Mouse (Mus musculus): Measurements from ENCODE around the gene Col16a1. TPM values are rescaled to one million over a fixed set of nuclear protein-coding genes. Genes with fewer than 3 reads are reported as not detected.

Gene Col16a1
- total RNA-seq, 2 experiments from 2014 or later, result 3.5 to 7.9 TPM

DNA sequence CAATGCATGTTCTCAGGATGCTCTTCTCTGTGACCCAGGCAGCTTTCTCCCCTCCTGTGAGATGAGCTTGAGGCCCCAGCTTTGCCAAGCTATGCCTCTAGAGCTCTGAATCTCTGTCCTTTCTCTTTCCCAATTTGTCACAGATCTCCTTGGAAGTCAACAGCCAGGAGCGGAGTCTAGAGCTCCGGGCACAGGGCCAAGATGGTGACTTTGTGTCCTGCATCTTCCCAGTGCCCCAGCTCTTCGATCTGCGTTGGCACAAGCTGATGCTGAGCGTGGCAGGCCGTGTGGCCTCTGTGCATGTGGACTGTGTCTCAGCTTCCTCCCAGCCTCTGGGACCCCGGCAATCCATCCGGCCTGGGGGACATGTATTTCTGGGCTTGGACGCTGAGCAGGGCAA, 5.5 kb downstream of the Col16a1 start:
- Histone ChIP-seq H3K27ac (no peak overlapping the region), H3K4me3 (no peak overlapping the region)
- TF ChIP-seq CTCF (IDR thresholded peaks at IDR 0.05), result no peak
- no peak for DNase-seq
- intact Hi-C loops (cut with DNase I), result no loop called here

DNA sequence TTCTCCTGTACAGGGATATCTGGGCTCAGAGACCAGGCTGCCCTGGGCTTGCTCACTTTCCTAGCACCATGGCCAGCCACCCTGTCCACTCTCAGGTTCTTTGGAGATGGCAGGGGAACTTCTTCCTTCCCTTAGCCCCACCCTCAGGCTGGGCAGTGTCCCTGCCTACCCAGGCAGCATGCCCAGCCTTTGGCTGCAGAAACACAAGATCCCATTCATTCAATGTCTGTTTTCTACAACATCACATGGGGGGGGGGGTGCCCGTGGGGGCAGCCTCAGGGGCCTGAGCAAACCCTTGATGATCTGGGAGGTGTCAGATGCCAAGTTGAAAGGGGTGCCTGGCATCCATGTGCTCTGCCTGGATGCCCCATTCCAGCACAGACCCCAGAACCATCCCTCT, 7.1 kb downstream of the Col16a1 start:
- no peak for TF ChIP-seq CTCF (IDR thresholded peaks at IDR 0.05)
- H3K4me3 ChIP-seq, result no peak overlapping the region
- no peak overlapping the region for H3K27ac ChIP-seq
- DNase-seq, result no peak
- intact Hi-C loops (cut with DNase I), result no loop called here

DNA sequence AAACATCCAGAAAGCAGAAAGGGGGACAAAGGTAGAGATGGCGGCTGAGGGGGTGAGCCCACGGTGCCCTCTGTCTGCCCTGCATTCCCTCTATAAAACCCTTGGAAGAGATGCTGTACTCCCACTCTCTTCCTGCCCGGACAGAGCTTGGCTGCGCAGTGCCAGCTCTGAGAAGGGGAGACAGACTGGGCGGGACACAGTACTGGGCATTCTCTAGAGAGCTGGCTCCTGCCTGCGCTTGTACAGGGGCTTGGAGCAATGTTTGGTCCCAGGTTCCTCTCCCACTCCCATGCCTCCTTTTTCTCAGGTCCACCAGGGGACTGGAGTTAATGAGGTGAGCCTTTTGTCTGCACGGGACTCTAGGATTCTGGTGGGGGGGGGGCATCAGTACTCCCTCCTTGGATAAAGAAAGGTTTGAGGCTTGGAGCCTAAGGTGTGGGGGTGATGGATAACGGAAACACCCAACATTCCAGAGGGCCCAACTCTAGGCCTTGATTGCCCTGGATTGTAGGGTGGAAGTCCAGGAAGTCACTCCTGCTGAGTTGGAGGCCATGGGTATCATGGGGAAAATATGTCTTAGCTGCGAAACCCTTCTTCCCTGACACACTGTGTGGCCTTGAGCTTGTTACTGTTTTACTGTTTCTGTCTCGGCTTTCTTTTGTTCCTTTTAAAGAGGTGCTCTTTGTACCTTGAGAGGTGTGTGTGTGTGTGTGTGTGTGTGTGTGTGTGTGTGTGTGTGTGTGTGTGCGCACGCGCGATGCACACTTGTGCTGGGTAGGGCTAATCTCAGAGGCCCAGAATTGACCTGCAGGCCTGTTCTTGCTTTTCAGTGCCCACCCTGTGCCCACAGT, 7.7 kb downstream of the Col16a1 start:
- no peak for TF ChIP-seq CTCF (IDR thresholded peaks at IDR 0.05)
- intact Hi-C loops (cut with DNase I), result no loop called here
- Histone ChIP-seq H3K4me3 (no peak overlapping the region), H3K27ac (no peak overlapping the region)
- DNase-seq, result no peak

DNA sequence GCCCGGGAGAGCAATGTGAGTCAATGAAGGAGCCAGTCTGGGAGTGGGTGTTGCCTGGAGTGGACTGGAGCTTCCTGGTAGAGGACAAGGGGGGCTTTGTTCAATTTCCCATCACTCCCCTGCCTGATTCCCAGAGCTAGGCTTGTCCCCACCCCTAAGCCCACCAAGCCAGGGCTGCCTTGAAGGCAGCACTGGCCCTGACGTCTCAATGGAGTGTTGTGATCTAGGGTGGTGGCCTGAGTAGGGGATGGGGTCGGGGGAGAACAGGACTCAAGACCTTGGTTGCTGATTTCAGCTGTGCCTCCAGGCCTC, 8.3 kb downstream of the Col16a1 start:
- no peak overlapping the region for H3K27ac ChIP-seq
- DNase-seq, result no peak
- intact Hi-C loops (cut with DNase I), result no loop called here
- H3K4me3 ChIP-seq, result no peak overlapping the region
- TF ChIP-seq CTCF (IDR thresholded peaks at IDR 0.05), result no peak

DNA sequence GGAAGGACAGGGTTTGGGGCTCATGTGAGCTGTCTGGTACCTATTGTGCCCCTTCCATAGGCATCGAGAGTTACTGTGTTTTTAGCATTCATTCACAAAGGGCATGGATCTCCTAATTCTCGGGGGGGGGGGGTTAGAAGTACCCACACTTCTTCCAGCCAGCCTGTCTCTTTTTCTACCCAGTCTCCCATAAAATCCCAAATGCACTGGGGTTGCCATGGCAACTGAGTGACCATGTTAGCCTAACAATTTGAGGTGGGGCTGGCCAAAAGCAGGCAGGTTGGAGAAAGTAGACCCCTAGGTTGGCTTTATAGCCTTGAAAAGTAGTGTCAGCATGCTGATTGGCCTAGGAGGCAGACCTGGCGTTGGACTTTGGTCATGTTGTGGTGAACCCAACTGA, 8.8 kb downstream of the Col16a1 start:
- no peak for TF ChIP-seq CTCF (IDR thresholded peaks at IDR 0.05)
- Histone ChIP-seq H3K4me3 (no peak overlapping the region), H3K27ac (no peak overlapping the region)
- intact Hi-C loops (cut with DNase I), result no loop called here
- no peak for DNase-seq

DNA sequence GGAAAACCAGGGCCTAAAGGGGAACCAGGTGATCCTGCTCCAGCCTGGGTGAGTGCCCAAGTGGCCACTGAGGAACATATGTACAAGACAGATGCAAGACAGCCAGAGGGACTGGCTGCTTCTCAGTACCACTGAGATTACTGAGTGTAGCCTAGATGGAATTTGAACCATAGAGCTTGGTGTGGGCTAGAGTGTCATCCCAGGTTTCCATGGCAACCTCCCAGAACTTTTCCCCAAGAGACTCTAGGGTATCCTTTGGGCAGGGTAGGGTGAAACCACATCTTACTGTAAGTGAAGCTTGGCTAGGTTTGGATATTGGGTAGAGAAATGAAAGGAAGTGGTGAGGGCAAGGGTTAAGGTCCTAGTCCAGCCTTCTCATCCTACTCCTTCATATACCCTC, 13.3 kb downstream of the Col16a1 start:
- H3K4me3 ChIP-seq, result no peak overlapping the region
- no peak overlapping the region for H3K27ac ChIP-seq
- intact Hi-C loops (cut with DNase I), result no loop called here
- no peak for DNase-seq
- no peak for TF ChIP-seq CTCF (IDR thresholded peaks at IDR 0.05)

DNA sequence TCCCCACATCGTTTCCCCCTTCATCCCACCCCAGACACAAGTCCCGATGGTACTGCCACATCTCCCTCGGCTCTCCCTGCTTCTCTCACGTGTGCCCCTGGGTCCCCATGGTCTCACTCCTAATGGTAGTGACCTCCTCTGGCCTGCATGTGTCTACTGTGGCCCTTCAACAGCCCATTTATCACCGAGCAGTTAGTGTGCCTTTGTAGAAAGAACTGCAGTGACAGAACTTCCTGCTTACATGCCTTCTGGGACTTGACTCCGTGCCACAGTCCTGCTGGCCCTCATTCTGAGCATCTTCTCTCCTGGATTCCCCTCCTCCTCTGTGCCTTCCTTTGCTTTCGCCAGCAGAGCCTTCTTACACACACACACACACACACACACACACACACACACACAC, 15.6 kb downstream of the Col16a1 start:
- no peak for TF ChIP-seq CTCF (IDR thresholded peaks at IDR 0.05)
- no peak overlapping the region for H3K4me3 ChIP-seq

DNA sequence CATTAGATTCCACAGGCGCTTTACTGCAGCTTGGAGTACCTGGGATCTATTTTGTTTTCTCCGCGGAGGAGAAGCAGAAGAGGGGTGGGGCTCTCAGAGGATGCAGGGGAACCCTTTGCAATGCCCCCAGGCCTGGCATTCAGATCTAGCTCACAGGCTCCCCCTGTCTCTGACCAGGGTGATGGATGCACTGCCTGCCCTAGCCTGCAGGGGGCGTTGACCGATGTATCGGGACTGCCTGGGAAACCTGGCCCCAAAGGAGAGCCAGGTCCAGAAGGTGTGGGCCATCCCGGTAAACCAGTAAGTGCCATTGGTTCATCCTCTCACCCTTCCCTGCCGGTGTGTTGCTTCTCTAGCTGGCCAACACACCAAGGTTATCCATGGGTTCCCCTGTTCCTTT, 19.2 kb downstream of the Col16a1 start:
- TF ChIP-seq CTCF (IDR thresholded peaks at IDR 0.05), result peak; percentile 68
- intact Hi-C loops (cut with DNase I), result no loop called here
- no peak overlapping the region for H3K27ac ChIP-seq
- DNase-seq, result peak; percentile 45
- no peak overlapping the region for H3K4me3 ChIP-seq

More for the DNA sequence above, 15.6 kb downstream of the Col16a1 start:
- intact Hi-C loops (cut with DNase I), result no loop called here
- no peak for DNase-seq
- no peak overlapping the region for H3K27ac ChIP-seq

DNA sequence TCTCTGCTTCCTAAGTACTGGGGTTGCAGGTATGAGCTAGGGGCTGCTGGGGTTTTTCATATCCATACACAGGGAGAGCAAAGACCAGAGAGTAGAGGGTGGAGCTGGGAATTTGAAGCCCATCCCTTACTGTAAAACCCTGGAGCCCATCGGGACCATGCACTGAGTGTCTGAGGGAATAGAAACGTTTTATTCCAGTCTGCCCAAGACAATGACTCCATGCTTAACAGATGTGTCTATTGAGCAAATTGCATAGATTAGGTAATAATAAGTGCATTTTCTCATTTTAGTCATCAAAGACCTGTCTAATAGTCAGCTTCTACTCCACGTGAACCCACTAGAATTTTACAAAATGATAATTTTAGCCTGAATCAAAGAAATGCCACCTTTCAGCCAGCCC, 22.9 kb downstream of the Col16a1 start:
- no peak for DNase-seq
- intact Hi-C loops (cut with DNase I), result no loop called here
- no peak for TF ChIP-seq CTCF (IDR thresholded peaks at IDR 0.05)

DNA sequence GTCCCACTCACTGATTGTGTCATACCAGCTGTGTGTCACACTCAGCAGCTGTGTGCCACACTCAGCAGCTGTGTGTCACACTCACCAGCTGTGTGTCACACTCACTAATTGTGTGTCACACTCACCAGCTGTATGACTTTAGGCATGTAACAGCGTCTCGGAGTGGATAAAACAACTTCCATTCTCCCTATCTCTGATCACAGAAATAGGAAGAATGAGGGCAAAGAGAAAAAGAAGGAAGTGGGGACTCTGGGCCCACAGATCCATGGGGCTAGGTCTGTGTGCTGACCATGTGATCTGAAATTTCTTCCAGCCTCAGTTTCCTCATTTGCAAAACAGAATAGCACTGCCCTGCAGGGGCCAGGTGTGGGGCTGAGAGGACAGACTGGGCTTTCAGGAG, 24.1 kb downstream of the Col16a1 start:
- DNase-seq, result no peak
- intact Hi-C loops (cut with DNase I), result no loop called here
- TF ChIP-seq CTCF (IDR thresholded peaks at IDR 0.05), result no peak
- Histone ChIP-seq H3K27ac (no peak overlapping the region), H3K4me3 (no peak overlapping the region)

More for the DNA sequence above, 22.9 kb downstream of the Col16a1 start:
- Histone ChIP-seq H3K27ac (no peak overlapping the region), H3K4me3 (no peak overlapping the region)

DNA sequence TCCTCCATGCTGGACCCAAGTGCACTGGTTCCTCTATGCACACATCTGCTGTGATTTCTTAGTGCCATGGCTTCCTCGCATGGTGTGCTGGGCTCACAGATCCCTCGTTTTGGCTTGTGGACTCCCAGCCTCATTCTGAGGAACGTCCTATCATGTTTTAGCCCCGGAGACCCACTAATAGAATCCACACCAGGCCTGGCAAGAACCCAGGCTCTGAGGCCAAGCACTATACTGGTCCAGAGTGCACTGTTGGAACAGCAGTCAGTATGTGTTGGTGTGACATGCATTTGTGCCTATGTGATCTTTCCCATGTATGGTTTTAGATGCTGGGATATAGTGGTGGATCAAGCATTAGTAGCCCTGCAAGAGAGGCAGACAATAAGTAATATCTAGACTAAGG, 25.7 kb downstream of the Col16a1 start:
- no peak overlapping the region for H3K4me3 ChIP-seq
- intact Hi-C loops (cut with DNase I), result no loop called here
- H3K27ac ChIP-seq, result no peak overlapping the region
- no peak for DNase-seq
- TF ChIP-seq CTCF (IDR thresholded peaks at IDR 0.05), result no peak

DNA sequence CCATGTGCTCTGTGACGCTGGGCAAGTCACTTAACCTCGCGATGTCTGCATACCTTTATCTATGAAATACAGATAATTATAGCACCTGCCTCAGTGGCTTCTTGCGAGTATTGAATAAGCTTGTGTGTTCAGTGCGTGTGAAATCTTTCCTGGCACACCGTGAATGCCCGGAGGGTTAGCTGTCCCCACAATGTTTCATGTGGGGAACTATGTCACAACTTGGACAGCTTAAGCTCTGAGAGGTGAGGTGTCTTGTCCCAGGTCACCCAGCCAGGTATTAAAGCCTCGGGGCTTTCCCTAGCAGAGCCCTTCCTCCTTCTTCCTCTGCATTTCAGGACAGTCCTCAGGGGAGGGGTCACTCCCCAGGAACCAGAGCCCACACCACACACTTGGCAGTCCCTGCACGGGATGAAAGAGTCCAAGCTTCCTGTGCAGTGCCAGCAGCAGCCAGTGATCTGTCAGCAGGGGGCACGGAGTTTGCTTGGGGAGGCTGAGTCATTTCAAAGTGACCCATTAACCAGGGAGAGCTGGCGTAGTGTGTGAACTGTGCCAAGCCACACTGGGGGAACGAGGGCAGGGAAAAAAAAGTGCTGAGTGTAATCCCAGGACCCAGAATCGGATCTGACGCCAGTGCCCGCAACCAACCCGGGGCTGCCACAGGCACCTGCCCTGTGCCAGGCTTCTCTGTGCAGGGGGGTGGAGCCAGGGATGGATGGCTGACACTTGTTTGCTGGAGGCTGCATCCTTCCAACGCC, 27.3 kb downstream of the Col16a1 start:
- 0 out of 2 replicates have a peak, but pooled peaks have one; percentile 2 for TF ChIP-seq CTCF (IDR thresholded peaks at IDR 0.05)
- intact Hi-C loops (cut with DNase I), result no loop called here
- peak overlapping the region; percentile 56 for H3K27ac ChIP-seq
- H3K4me3 ChIP-seq, result peak overlapping the region; percentile 13; the same call in 1 of the 2 replicates
- peak; percentile 76 for DNase-seq

DNA sequence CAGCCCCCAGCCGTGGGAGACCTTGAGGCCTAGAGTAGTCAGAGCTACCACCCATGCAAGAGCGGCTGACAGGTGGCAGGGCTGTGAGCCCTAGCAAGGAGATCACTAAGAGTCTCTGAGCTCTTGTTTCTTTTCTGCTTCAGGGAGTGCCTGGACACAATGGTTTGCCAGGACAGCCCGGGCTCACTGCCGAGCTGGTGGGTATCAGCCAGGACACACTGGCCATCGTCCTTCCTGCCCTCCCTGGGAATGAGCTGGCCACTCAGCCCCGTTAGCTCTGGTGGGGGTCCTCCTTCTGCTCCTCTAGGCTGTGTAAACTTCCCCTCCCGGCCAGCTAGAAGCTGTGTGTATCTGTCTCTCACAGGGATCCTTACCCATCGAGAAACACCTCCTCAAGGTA, 29.2 kb downstream of the Col16a1 start:
- TF ChIP-seq CTCF (IDR thresholded peaks at IDR 0.05), result no peak
- intact Hi-C loops (cut with DNase I), result no loop called here
- Histone ChIP-seq H3K27ac (no peak overlapping the region), H3K4me3 (no peak overlapping the region)
- DNase-seq, result peak; percentile 56

Data from gastrocnemius, adult 2 months (tissue).